Mouse (Mus musculus) T-cell, adult 2 months (primary cell): Measurements from ENCODE around the gene Olfr1357.
A peak's percentile ranks its signal among the peaks of the same experiment; 100 is the strongest.
"Not testable (repeated sequence)": the region's sequence is repeated elsewhere in the genome, so short reads cannot be mapped to it uniquely, and the experiment has no call there.

Experiments
- DNase-seq: peaks from one replicate; pipeline ENCODE4 v3.0.0; 2022; ENCODE audit warnings: low spot score

Gene Olfr1357

DNA sequence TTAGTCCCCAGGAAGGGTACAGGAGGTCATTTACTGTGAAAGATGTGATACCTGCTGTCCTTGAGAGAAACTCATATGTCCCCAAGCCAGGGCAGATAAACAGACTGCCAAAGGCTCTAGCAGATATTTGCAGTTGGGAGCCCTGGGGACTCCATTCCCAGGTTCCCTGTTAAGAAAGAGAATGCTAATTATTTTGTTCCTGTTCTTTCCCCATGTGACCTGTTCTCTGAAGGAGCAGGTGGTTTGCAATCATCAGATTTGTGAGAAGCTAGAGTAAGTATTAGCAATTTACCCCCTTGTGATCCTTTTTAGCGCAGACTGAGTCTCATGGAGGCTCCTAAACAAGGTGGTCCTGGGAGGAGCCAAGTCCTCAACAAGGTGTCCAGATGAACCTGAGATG, at the start of gene Olfr1357:
Olfr1357 (minus strand) TSS at position 101 of the 400 bp plus-strand sequence.
- DNase-seq: no peak

DNA sequence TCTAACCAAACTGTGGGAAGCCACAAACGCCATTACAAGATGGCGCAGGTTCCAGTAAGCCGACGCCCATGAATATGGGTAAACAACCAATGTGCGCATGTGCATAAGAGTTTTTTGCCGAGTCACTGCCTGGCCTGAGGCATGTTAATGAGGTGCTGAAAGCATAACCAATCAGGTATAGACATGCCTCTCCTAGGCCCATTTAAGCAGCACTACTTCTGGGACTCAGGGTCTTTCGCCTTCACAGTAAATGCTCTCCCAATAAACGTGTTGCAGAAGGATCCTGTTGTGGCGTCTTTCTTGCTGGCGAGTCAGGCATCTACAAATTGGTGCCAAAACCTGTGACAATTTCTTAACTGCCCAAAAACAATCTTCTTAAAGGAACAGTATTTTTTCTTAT, 48.8 kb upstream of the Olfr1357 start:
- not testable (repeated sequence) for DNase-seq

- no peak for DNase-seq
These were observed 46.7 kb upstream of the Olfr1357 start for GRCm38 (mm10) chr10:78664546-78664945.

GRCm38 (mm10) chr10:78661198-78661597, 43.3 kb upstream of the Olfr1357 start:
- DNase-seq: no peak

GRCm38 (mm10) chr10:78632311-78632710, 14.4 kb upstream of the Olfr1357 start:
- no peak for DNase-seq

DNA sequence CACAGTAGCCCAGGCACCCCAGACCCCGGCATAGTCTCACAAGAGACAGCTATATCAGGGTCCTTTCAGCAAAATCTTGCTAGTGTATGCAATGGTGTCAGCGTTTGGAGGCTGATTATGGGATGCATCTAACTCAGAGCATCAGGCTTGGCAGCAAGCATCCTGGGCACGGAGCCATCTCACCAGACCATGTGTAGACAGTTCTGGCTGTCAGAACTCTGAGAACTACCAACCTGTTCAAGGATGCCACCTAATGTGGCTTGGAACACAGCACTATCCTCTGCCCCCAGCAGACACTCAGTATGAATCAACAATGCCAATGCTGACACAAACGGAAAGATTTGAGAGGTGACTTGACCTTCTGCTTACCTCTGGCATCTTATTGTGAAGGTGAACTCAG, 12.3 kb upstream of the Olfr1357 start:
- DNase-seq: no peak

- not testable (repeated sequence) for DNase-seq
These were observed 5.3 kb upstream of the Olfr1357 start for GRCm38 (mm10) chr10:78623143-78623542.

- no peak for DNase-seq
These were observed 10.3 kb downstream of the Olfr1357 start for GRCm38 (mm10) chr10:78607602-78608001.

DNA sequence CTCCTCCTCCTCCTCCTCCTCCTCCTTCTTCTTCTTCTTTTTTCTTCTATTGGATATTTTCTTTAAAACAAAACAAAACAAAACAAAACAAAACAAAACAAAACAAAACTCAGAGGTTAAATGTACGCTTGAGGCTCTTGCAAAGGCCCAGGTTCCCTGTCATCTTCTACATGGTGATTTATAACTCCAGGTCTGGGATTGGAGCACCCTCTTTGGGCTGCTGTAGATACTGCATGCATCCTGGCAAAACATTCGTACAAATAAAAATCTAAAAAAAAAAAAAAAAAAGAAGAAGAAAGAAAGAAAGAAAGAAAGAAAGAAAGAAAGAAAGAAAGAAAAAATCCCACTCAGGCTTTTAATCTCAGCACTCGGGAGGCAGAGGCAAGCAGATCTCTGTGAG, 12.8 kb downstream of the Olfr1357 start:
- DNase-seq: peak; percentile 67

DNA sequence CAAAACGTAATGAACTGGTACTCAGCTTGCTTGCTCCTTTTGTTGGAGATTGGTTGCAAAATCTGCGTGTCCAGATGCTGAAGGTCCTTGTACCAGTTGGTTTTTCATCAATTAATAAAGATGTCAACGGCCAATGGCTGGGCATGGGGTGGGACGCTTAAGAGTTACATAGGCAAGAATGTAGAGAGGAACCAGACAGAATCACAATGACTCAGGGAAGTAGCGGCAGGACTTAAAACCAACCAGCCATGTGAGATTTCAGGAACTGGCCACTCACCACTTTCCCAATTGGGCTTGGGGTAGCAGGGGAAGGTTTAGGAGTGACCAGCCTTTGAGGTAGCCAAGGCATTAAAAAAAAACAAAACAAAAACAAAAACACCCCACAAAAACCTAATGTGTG, 18.0 kb downstream of the Olfr1357 start:
- DNase-seq: no peak

DNA sequence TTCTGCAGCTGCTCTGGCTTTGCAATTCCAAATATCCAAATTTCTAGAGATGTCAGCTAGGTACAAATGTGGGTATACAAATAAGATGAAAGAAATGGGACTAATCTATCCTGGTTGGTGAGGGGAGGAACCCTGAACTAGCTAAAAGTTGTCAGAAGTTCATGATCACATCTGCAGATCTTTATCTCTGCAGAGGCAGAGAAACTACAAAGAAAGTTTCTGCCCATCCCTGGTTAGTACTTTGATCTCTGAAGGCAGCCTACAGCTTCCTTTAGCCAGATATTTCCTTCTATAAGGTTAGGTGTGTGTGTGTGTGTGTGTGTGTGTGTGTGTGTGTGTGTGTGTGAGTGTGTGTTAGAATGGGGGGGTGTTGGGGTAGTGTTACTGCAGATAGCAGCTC, 23.3 kb downstream of the Olfr1357 start:
- DNase-seq: peak; percentile 58

- DNase-seq: no peak
These were observed 23.7 kb downstream of the Olfr1357 start for GRCm38 (mm10) chr10:78594157-78594556.

GRCm38 (mm10) chr10:78593736-78594135, 24.1 kb downstream of the Olfr1357 start:
- DNase-seq: no peak

DNA sequence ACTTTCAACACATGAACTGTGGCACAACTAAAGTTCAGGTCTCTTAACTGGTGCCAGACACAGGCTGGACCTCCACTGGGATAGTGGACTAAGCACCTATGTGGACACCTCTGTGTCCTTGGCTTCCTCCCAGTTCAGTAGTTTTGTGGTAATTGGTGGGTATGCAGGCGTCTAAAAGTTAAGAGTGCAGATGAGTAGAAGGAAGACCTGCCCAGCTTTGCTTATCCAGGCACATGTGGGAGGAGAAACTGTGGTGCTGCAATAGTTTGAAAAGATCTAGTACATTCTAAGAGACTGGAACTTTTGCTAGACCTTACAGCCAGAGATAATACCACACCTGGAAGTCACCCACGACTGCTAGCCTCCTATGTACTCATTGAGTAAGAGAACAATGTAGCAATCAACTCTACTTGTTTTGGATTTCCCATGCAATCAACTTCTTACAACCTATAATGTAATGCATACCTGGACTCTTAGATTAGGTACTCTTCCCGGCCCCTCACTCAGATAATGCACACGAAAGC, 25.0 kb downstream of the Olfr1357 start:
- DNase-seq: no peak

GRCm38 (mm10) chr10:78591406-78592328, 26.2 kb downstream of the Olfr1357 start, which contains the start of gene Syde1:
TSS of gene Syde1 (minus strand) at chr10:78591964.
- DNase-seq: peak; percentile 38

- DNase-seq: no peak
These were observed 27.1 kb downstream of the Olfr1357 start for GRCm38 (mm10) chr10:78590744-78591143.

DNA sequence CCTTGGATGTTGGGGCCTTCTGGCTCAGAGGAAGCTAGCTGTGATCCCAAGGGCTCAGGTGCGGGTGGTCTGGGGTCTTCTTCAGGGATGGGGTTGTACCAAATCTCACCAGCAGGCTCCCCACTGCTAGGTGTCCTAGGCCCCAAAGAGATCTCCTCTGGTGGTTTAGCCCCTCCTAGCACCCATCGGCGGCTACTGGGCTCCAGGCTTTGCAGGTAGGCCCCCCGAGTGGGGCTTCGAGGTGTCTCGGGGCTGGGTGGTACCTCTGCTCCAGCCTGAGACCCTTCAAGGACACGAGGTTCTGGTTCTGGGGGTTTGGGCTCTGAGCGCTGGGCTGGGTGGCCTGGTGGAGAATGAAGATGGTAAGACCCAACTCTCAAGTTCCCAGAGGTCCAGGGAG, 28.0 kb downstream of the Olfr1357 start:
- DNase-seq: no peak

GRCm38 (mm10) chr10:78589291-78589690, 28.6 kb downstream of the Olfr1357 start:
- no peak for DNase-seq

- DNase-seq: no peak
These were observed 31.8 kb downstream of the Olfr1357 start for GRCm38 (mm10) chr10:78586026-78586425.

- no peak for DNase-seq
These were observed 32.3 kb downstream of the Olfr1357 start for GRCm38 (mm10) chr10:78585606-78586005.

- no peak for DNase-seq
These were observed 32.9 kb downstream of the Olfr1357 start for GRCm38 (mm10) chr10:78584996-78585395.

DNA sequence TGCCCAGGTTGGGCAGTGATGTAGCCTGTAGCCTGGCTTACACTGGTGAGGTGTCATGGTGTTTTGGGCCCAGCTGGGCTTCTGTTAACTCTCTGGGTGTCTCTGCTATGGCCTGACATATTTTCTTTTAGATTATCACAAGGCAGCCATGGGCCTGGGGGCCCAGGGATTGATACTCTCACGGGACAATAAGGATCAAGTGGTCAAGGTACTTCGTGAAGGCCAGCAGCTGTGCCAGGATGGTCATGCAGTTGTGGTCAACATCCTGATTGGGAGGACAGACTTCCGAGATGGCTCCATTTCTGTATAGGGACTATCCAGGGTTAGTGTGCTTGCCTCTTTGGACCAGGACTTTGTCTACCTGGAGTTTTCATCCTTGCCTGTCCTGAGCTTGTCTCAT, 33.9 kb downstream of the Olfr1357 start:
- no peak for DNase-seq

DNA sequence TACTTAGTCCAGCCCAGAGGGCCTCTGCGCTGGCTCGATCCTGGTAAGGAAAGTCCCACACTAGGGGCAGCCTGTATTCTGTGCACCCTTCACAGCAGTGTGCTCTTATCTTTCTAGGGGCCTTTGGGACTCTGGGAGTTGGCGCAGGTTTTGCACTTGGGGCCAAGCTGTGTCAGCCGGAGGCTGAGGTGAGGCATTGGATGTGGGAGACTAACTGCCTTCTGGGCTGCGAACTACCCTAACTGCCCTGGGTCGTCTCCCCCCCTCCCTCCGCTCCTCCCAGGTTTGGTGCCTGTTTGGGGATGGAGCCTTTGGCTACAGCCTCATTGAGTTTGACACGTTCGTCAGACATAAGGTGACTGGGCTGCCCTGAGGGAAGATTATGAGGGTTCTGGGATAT, 34.5 kb downstream of the Olfr1357 start:
- no peak for DNase-seq
